Mouse (Mus musculus) left cerebral cortex, adult 9 months (tissue): Measurements from ENCODE around the gene Pla2g2d.

Source experiments
- DNase-seq, 2 experiments: peaks; one replicate each; pipeline ENCODE4 v3.0.0; 2022; ENCODE audit warnings: low spot score in 2 of 2

Gene Pla2g2d

GRCm38 (mm10) chr4:138775435-138775834 lies at the start of gene Pla2g2d:
Gene Pla2g2d, plus strand, starts transcription at chr4:138775735.
- no peak for DNase-seq

GRCm38 (mm10) chr4:138725751-138726150 lies 49.8 kb upstream of the Pla2g2d start:
- no peak for DNase-seq

- no peak for DNase-seq
Measured at GRCm38 (mm10) chr4:138729018-138729703, 46.4 kb upstream of the Pla2g2d start.

GRCm38 (mm10) chr4:138734105-138734504 lies 41.4 kb upstream of the Pla2g2d start:
- no peak for DNase-seq

- DNase-seq = no peak
Measured at GRCm38 (mm10) chr4:138734863-138735262, 40.7 kb upstream of the Pla2g2d start.

- no peak for DNase-seq
Measured at GRCm38 (mm10) chr4:138737031-138737430, 38.5 kb upstream of the Pla2g2d start, which contains the start of gene Ubxn10. Gene Ubxn10, minus strand, starts transcription at chr4:138737167.

GRCm38 (mm10) chr4:138739136-138739851 lies 36.2 kb upstream of the Pla2g2d start:
- no peak for DNase-seq

GRCm38 (mm10) chr4:138745884-138746283 lies 29.7 kb upstream of the Pla2g2d start:
- DNase-seq = no peak

- no peak for DNase-seq
Measured at GRCm38 (mm10) chr4:138746866-138747265, 28.7 kb upstream of the Pla2g2d start.

GRCm38 (mm10) chr4:138747851-138748250 lies 27.7 kb upstream of the Pla2g2d start:
- peak in 1 of 2 experiments; percentile 66 for DNase-seq

- DNase-seq = peak in 1 of 2 experiments; percentile 69
Measured at GRCm38 (mm10) chr4:138748369-138749072, 27.0 kb upstream of the Pla2g2d start.

GRCm38 (mm10) chr4:138752603-138753002 lies 22.9 kb upstream of the Pla2g2d start:
- DNase-seq = no peak

- DNase-seq = no peak
Measured at GRCm38 (mm10) chr4:138753608-138754007, 21.9 kb upstream of the Pla2g2d start.

- no peak for DNase-seq
Measured at GRCm38 (mm10) chr4:138754432-138754831, 21.1 kb upstream of the Pla2g2d start.

- DNase-seq = no peak
Measured at GRCm38 (mm10) chr4:138755439-138755838, 20.1 kb upstream of the Pla2g2d start.

GRCm38 (mm10) chr4:138755983-138756382 lies 19.6 kb upstream of the Pla2g2d start:
- DNase-seq = no peak

GRCm38 (mm10) chr4:138757416-138757815 lies 18.1 kb upstream of the Pla2g2d start, which contains the start of gene Pla2g2f:
Gene Pla2g2f, minus strand, starts transcription at chr4:138757626.
- no peak for DNase-seq

GRCm38 (mm10) chr4:138762266-138762665 lies 13.3 kb upstream of the Pla2g2d start:
- DNase-seq = no peak

- DNase-seq = no peak
Measured at GRCm38 (mm10) chr4:138771970-138772369, 3.6 kb upstream of the Pla2g2d start.

GRCm38 (mm10) chr4:138772386-138772785 lies 3.1 kb upstream of the Pla2g2d start:
- no peak for DNase-seq

- DNase-seq = no peak
Measured at GRCm38 (mm10) chr4:138777417-138778407, 2.2 kb downstream of the Pla2g2d start.
